Mouse (Mus musculus) cerebellum, adult 8-10 months (tissue): ENCODE results near the gene Chmp4b.

Source experiments
- DNase-seq: peaks from one replicate; pipeline ENCODE4 v3.0.0; 2022

Gene Chmp4b

GRCm38 (mm10) chr2:154642005-154642459 lies 9.5 kb upstream of the Chmp4b start:
- DNase-seq, result no peak

DNA sequence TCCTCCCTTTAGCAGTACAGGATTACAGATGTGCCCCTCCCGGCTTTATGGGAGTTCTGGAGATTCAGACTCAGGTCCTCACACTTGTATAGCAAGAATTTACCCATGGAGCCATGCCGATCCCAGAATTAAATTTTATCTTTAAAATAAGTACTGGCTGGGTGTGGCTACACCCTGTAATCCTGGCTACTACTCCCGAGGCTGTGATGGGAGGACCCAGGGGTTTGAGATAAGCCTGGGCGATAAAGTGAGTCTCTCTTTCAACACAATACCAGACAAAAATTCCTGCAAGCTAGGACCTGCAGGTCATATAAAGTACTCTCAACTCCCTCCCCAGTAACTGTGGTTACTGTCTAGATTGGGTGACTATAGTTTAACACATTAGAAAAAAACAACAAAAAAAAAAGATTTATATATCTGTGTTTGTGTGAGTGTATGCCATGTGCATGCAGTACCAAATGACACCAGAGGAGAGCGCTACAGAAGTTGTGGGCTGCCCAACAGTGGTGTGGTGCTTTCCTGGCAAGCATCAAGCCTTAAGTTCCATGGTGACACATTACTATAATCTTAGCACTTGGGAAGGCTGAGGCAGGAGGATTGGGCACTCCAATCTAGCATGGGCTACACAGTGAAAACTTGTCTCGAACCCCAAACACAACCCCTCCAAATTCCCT lies 8.7 kb upstream of the Chmp4b start:
- DNase-seq, result no peak

DNA sequence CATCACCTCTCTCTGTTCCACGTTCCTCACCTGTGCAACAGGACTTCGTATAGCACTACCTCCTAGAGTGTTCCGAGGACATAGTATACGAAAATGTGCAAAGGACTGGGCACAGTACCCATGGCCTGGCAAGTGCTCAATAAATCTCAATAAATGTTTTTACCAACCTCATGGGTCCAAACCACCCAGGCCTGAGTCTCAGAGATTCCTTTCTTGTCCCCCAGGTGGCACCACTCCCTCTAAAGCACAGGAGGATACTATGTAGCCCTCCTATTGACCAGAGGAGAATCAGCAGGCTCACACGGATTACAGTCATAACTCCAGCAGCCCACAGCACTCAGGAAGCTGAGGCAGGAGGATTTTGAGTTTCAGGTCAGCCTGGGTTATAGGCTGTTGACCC lies 4.9 kb upstream of the Chmp4b start:
- DNase-seq, result no peak

- no peak for DNase-seq
Observed at GRCm38 (mm10) chr2:154648086-154648485, 3.4 kb upstream of the Chmp4b start.

GRCm38 (mm10) chr2:154650404-154650803 lies 1.1 kb upstream of the Chmp4b start:
- DNase-seq, result no peak

DNA sequence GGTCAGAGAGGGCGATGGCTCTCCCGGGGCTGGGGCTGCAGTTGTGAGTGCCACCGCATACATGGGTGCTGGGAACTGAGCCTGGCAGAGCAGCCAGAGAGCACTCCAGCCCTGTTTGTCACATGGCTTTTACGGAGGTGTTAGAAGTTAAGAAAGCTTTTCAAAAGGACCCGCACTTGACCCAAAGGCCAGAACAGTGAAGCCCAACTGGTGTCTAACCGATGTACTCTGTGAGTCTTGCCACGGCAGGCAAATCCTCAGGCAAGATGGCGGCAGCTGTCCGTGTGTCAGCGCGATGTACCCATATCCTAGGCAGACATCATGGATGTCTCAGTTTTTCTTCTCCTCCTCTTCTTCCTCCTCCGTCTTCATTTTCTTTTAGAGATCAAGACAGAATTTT lies 3.5 kb downstream of the Chmp4b start:
- no peak for DNase-seq

DNA sequence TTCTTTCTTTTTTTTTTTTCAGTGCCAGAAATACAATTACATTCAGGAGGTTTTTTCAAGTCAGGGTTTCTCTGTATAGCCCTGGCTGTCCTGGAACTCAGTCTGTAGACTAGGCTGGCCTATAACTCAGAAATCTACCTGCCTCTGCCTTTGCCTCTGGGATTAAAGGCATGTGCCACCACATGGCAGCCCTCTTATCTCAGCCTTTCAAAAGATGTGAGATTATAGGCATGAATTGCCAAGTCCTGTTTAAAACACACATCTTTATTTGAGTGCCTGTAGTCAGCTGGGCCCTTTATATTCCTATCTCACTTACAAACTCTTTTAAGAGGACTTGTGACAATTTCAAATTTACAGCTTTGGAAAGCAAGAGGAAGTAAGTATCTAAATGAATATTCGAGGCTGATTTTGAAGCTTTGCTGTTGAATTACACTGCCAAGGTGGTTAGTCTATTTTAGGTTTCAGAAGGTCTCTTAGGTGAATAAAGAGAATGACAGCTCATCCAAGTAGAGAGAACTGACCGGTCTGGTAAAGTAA lies 4.4 kb downstream of the Chmp4b start:
- DNase-seq, result no peak

DNA sequence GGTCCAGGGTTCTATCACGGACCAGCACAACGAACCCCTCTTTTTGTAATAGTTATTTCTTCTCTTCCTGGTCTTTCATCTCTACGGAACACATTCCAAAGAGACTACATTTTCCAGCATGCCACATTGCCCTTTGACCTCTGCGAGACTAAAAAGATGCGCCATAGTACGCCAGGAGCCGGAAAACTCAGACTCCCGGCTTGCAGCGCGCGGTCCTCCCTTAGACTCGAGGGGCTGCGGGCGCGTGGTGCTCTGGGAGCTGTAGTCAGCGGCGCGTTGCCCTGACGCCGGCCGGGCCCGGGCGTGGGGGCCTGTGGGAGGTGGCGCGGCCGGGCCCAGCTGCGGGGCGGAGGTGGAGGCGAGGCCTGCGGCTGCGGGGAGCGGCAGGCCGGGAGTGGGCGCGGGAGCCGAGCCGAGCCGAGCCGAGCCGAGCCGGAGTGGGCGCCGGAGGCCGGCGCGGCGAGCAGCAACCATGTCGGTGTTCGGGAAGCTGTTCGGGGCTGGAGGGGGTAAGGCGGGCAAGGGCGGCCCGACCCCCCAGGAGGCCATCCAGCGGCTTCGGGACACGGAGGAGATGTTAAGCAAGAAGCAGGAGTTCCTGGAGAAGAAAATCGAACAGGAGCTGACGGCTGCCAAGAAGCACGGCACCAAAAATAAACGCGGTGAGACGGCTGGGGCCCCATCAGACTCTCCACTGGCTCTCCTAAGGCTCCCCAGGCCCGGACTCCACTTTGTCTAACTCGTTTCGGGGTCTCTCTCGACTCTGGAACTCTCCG lies 5.4 kb downstream of the Chmp4b start:
- DNase-seq, result peak; percentile 95

DNA sequence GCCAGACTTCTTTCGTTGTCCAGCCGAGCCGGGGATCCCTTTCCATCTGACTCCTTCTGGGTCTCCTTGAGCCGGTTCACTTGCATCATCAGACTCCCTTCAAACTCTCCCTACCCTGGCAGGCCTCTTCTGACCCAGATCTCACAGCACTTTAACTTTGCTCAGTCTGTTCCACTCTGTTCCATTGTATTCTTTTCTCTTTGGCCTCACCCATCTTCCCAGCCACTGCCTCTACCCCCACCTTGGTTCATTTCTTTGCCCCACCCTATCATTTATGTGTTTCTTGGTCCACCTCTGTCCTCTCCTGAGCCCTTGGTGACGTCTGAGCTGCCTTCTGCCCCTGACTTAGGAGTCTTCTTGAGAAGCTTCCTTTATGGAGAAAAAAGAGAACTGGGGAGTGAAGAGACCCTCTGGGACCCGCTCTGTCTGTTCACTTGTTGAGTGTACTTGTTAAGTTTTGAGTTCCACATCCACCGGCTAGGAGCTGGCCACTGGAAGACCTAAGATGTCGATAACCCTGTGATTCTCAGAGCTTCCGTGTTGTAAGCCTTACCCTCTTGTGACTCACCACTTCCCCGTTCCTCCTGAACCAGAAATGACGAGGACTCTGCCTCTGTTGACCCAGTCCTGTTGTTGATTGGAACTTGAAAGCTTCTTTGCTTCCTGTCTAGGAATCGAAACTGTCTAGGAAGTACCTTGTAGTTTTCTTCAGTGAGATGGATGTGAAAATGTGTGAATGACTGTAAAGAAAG lies 6.2 kb downstream of the Chmp4b start:
- no peak for DNase-seq

- no peak for DNase-seq
Observed at GRCm38 (mm10) chr2:154659070-154659469, 7.6 kb downstream of the Chmp4b start.

- no peak for DNase-seq
Observed at GRCm38 (mm10) chr2:154659531-154660074, 8.1 kb downstream of the Chmp4b start.

DNA sequence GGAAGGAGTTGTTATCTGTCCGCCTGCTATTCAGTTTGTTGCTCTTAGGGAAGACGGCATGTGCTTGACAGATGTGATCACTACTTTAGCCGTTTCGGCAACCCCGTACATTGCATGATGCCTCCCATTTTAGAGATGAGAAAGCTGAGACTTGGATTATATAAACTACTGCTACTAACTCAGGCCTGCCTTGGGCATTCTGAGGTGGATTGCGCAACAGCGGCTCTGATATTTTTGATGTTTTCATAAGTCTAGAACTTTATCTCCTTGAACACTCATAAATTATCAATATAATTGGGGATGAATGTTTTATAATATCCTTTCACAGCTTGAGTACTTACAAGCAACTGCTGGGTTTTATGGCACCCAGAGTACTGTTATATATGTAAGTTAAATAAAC lies 17.2 kb downstream of the Chmp4b start:
- no peak for DNase-seq

DNA sequence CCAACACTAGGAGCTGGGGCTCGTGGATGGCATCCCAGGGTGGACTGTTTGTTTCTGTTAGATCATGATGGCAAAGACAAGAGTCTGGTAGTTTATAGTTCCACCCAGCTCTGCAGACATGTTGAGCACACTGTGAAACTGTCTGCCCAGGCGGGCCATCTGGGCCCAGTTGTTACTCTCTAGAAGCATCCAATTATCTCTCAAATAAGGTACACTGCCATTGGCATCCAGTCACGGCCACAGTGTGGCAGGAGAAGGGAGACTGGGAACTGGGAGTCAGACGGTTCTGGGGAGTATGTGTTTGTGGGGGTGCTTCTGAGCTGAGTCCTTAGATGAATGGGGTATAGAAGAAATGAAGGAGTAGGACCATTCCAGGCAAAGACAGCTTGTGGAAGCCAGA lies 18.6 kb downstream of the Chmp4b start:
- no peak for DNase-seq

DNA sequence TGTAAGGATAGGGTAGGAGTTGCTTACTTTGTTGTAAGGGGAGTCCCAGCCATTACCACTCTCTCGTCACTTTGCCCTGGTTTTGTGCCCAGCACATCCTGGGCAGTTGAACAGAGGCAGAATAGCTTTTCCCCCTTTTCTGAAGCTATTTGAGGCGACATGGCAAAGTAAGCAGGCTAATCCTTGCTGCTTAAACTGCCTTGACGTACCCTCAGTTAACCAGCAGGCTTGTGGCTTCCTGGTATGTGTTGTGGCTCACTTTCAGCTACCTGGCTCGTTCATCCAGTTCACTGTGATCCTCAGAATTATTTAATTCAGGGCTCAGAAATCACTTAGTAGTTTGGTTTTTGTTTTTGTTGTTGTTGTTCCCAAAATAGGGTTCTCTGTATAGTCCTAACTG lies 19.2 kb downstream of the Chmp4b start:
- no peak for DNase-seq

GRCm38 (mm10) chr2:154674008-154674407 lies 22.5 kb downstream of the Chmp4b start:
- DNase-seq, result no peak

DNA sequence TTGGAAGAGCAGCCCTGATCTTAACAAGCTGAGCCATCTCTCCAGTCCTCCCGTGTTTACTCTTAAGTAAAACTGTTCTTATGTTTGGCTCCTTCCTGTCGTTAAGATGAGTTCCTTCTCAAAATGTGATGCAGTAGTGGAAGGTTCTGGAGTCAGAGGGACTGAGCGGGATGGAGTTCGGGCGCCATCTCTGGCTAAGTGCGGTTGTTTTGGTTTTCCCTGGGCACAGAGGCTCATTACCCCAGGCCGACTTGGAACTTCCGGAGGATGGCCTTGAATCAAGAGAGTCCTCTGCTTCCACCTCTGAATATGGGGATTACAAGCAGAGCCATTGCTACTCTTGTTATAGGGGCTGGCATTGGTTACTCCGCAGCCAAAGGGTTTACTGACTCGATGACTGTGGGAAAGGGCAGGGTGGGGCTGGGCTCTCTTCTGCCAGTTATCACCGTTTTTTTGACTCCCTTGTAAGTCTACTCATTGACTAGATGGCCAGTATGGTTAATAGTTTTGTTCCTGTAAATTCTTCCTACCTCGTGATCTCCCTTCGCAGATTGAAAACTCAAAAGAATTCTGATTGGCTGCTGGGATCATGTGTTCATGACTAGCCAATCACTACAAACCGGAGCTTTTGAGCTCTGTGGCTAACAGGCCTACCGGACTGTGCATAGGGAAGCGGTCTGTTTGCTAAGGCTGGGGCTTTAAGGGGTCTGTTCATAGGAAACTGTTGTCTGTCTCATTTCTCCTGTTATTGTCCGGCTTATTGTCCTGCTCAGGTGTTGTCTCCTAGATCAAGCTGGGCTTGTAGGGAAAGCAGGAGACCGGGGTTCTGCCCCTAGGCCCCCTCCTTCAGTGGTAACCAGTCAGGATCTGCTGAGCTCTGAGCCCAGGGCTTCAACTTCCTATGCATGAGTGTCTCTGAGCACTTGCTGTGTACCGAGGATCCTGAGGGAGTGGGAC lies 25.4 kb downstream of the Chmp4b start:
- peak; percentile 59 for DNase-seq

DNA sequence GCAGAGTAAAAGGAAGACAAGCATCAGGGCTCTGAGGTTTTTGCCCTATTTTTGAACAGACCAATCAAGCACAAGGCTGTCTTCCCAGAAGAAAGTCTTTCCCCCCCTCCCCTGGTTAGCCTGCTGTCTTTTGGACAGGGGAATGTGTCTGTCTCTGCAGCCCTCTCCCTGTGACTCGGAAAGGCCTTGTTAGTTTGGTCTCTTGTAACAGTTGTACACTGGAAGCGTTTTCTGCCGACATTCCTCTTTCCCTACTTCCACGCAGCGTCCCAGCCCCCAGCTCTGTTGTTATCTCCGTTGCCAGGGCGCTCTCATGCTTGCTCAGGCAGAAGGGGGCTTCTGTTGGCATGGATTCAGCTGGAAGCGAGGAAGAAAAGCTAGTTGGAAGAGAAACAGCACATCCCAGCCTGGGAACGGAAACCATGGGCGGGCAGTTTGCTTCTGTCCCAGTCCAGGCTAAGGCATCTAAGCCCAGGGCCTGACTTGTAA lies 26.2 kb downstream of the Chmp4b start:
- peak; percentile 47 for DNase-seq

GRCm38 (mm10) chr2:154678995-154679394 lies 27.5 kb downstream of the Chmp4b start:
- DNase-seq, result no peak

DNA sequence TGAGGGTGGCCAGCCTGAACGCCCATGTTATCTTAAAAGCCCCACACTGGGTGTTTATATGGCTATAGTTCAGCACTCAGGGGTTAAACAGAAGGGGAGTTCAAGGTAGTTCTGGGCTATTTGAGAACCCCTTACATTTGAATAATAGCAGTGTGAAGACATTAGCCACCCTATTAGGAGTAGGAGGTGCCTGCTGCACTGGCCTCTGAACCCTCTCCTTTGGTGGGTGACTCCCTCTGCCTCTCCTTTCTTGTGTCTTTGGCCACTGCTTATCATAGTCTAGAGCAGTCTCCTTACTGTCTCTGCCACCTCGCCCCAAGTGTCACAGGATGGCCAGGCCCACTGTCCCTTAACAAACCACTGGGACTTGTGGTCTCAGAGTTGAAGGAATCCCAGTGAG lies 28.8 kb downstream of the Chmp4b start:
- DNase-seq, result no peak

- DNase-seq, result no peak
Observed at GRCm38 (mm10) chr2:154680941-154681340, 29.4 kb downstream of the Chmp4b start.

GRCm38 (mm10) chr2:154682712-154683111 lies 31.2 kb downstream of the Chmp4b start:
- DNase-seq, result no peak
